Mouse (Mus musculus) brain, embryonic 14.5 days (tissue): Measurements from ENCODE around the gene Cers1. TPM values are rescaled to one million over a fixed set of nuclear protein-coding genes. Genes with fewer than 3 reads are reported as not detected.

ENCODE experiments used
- DNase-seq: peaks from one replicate; pipeline ENCODE4 v3.0.0-alpha.2; 2011; ENCODE audit warnings: low read depth
- CTCF ChIP-seq: fragments of 200-500 bp; IDR thresholded peaks from 2 replicates; pipeline ENCODE4 v1.5.1; 2012; ENCODE audit warnings: inconsistent platforms, mild to moderate bottlenecking, moderate library complexity, borderline replicate concordance; ENCODE audit not compliant: insufficient read depth, insufficient read length; ENCODE audit errors: extremely low read depth
- POLR2A ChIP-seq: fragments of 200-500 bp; IDR thresholded peaks from 2 replicates; pipeline ENCODE4 v1.6.1; 2012; ENCODE audit warnings: mild to moderate bottlenecking, inconsistent platforms, borderline replicate concordance; ENCODE audit not compliant: poor library complexity, insufficient read depth, insufficient read length, severe bottlenecking; ENCODE audit errors: extremely low read depth
- polyA plus RNA-seq: library from polyadenylated mRNA; depleted of rRNA; stranded (reverse); fragments of >200 nt; gene quantifications from 2 replicates; pipeline ENCODE4 v1.2.3, GENCODE M21; 2012

Gene Cers1
- polyA plus RNA-seq, 1 experiment = 45.1 TPM

DNA sequence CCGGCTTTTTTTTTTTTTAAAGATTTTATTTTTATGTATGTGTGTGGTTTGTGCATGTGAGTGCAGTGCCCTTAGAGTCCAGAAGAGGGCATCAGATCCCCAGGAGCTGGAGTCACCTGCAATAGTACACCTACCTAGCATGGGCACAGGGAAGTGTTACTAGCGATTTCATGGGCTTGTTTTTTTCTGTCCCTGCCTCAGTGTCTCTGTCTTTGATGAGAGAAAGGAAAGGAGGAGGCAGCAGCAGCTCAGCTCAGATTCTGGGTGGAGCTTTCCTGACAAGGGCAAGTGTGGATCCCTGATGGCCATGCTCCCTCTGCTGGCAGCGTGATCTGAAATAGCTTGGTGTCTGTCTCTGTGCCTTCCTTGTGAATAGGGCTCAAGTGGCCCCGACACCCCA, 45.2 kb downstream of the Cers1 start:
- TF ChIP-seq CTCF (peak; percentile 26; the same call in 1 of the 2 replicates), POLR2A (no peak)
- DNase-seq = no peak

DNA sequence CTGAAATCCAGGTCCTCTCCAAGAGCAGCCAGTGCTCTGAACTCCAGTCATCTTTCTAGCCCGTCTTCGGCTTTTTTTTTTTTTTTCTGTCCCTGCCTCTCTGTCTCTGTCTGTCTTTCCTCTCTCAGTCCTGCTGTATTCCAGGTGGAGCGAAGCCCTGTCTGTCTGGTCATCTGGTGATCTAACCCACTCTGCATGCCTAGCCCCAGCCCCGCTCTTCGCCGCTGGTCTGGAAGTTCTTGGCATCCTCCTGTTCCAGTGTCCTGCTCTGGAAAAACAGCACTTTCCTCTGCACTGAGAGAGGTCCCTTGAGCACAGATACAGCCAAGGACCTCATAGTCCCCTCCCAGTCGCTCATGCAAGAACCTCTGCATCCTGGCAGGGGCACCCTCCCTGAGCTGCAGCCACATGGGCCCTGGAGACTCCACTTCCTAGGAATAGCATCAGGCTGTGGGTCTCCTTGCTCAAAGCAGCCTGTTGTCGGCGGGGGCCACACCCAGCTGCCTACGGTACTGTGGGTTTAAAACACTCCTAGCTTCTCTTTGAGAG, 46.0 kb downstream of the Cers1 start:
- DNase-seq = no peak
- TF ChIP-seq CTCF (no peak), POLR2A (no peak)

DNA sequence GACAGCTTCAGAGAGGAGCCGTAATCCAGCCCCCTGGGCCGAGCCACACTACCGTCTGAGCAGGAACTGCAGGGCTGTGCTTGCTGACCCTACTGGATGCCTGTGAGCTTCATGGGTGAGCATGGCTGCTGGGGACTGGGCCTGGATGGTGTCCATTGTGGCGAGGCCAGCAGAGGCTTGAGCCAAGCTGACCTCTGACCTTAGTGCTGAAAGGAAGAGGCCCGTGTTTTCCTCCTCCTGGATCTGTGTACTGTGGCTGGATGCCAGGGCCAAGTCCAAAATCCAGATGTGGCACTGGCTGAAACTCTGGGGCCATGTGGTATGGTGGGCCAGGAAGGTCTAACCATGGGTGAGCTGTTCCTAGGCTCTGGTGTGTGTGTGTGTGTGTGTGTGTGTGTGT, 48.5 kb downstream of the Cers1 start:
- DNase-seq = no peak
- TF ChIP-seq POLR2A (no peak), CTCF (no peak)

DNA sequence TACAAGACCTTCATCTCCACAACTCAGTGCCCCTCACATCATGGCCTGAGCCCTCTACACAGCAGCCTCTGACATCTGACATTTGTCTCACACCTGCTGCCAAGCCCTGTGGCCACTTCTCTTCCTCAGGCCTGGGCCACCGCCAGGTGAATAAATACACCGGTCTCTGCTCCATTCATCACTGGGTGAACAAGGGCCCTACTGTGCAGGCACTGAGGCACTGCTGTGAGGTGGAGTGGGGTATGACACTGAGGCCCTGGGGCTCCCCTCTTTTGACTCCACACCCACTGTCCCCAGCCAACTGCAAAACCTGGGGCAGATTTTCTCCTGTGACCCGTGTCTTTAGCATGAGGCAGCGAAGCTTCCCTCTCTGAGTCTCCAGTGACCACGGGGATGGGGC, 51.0 kb downstream of the Cers1 start:
- TF ChIP-seq CTCF (no peak), POLR2A (no peak)
- DNase-seq = no peak

DNA sequence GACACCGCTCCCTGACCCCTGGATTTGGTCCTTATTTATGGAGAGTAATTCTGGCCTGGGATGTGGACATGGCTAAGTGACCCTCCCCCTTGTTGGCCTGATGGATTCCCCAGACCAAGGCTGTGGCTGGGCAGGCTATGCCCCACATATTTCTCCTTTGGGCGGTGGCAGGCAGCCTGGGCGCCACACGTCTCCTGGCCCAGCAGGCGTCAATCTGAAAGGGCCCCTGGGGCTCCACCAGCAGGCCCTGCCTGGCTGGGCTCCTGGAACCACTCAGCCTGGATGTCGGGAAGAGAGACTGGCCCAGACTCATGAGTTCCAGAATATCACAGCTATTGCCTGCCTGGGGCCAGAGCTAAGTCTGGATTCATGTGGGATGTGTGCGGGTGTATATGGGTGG, 54.9 kb downstream of the Cers1 start:
- DNase-seq = no peak
- TF ChIP-seq POLR2A = no peak

DNA sequence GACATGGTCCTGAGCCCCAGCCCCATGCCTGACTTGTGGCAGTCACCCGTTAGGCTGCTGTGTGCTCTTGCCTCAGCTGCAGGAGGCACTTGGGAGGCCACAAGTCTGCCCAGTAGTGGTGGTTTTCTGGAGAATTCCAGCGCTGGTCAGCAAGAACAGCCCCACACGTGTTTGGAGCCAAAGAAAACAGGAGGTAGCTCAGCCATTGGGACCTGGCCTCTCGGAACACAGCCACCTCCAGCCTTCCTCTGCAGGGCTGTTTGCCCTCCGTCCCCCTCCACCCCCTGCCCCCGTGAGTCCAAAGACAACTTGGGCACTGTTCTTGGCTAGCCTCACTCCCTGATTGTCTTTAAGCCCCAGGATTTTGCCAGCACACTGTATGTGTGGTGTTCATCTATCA, 56.4 kb downstream of the Cers1 start:
- TF ChIP-seq POLR2A (no peak), CTCF (no peak)
- no peak for DNase-seq

DNA sequence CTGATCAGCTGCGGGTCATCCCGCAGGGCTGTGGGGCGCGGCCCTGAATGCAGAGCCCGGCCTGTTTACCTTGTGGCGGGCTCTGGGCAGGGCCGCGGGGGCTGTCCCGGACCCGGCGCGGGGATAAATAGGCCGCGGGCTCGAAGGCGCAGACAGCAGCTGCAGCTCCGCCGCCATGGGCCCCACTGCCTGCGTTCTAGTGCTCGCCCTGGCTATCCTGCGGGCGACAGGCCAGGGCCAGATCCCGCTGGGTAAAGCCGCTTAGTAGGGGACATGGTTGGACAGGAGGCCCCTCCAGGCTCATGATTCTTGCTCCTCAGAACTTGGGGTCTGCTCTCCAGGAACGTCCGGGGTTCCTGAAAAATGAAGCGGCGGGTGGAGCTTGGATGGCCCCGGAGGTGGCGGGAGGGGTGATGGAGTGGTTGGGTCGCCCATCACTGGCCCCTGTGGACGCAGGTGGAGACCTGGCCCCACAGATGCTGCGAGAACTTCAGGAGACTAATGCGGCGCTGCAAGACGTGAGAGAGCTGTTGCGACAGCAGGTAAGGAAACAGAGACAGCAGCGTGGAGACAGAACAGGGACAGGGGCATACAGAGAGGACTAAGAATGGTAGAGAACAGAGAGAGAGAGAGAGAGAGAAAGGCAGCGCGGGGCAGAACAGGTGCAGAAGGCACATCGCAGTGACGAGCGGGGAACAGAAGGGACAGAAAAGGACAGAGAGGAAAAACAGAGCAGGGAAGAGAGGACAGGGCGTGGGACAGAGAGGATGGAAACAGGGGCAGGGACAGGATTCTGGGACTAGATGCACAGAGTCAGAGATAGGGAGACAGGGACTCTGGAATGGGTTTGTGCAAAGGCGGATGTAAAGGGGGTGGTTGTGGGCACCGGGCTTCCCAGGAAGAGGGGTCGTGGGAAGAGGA, 58.1 kb downstream of the Cers1 start, which contains the start of gene Comp:
Gene Comp, plus strand, starts transcription at position 162 of the 921 bp plus-strand sequence.
- TF ChIP-seq CTCF (no peak), POLR2A (no peak)
- no peak for DNase-seq

DNA sequence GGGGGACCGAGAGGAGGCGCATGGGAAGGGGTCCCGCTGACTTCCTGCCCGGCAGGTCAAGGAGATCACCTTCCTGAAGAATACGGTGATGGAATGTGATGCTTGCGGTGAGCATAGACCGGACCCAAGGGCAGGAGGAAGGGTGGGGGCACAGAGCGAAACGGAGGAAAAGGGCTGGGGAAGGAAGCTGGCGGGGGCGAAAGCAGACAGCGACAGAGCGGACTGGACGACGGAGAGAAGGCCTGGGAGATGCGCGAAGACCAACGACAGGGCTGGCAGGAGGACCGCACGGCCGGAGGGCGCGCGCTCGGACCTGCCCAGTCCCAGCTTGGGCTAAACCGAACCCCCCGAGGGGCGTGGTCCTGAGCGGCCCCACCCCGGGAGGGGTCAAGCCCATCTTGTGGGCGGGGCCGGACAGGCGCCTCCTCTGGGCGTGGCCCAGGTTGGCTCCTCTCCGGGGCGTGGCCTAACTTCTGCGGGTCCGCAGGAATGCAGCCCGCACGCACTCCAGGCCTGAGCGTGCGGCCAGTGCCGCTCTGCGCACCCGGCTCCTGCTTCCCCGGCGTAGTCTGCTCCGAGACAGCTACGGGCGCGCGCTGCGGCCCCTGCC, 58.8 kb downstream of the Cers1 start:
- TF ChIP-seq POLR2A (no peak), CTCF (no peak)

DNA sequence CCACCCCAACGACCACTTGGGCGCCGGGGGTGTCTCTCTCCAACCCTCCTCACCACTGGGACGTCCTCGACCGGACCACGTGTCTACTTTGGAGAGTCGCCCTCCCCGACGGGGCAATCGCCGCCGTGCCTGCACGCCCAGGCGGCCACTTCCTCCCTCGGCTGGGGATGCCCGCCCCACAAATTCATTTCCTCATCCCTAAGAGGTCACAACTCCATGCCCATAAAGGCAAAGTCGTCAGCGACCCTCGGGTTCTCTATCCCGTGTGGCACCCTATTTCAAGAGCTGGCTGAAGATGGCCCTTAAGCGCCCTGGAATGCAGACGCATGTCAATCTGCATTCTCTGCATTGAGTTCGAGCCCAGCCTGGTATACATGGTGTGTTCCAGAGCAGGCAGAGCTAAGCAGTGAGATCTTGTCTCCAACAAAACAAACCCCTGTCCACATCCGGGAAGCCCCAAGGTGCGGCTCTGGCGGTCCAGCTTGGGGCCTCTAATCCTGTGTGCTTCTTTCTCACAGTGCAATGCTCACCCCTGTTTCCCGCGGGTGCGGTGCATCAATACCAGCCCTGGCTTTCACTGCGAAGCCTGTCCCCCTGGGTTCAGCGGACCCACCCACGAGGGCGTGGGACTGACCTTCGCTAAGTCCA, 59.8 kb downstream of the Cers1 start:
- no peak for DNase-seq
- TF ChIP-seq POLR2A (no peak), CTCF (no peak)

More for the DNA sequence above, 58.8 kb downstream of the Cers1 start:
- peak; percentile 42 for DNase-seq

DNA sequence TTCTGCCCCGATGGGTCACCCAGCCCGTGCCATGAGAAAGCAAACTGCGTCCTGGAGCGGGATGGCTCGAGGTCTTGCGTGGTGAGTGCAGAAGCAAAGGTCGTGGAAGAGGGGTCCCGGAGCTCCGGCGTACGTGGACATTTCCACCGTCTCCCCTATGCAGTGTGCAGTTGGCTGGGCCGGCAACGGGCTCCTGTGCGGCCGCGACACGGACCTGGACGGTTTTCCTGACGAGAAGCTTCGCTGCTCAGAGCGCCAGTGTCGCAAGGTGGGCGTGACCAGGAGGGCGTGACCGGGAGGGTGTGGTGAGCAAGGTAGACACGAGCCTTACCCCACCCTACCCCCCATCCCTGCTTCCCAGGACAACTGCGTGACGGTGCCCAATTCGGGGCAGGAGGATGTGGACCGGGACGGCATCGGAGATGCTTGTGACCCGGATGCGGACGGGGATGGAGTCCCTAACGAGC, 60.7 kb downstream of the Cers1 start:
- DNase-seq = no peak
- TF ChIP-seq CTCF (no peak), POLR2A (no peak)

DNA sequence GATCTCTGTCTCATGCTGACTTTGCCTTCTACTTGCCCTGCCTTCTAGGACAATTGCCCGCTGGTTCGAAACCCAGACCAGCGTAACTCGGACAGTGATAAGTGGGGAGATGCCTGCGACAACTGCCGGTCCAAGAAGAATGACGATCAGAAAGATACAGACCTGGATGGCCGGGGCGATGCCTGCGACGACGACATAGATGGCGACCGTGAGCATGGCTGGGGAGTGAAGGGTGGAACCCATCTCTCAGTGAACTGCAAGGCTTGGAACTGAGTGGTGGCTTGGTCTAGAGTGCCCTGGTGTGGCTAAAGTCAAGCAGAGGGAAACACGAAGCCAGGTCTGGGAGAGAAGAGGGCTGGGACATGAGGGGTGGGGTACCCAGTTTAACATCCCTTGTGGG, 61.5 kb downstream of the Cers1 start:
- TF ChIP-seq CTCF = no peak
- no peak for TF ChIP-seq POLR2A
- no peak for DNase-seq
